Mouse (Mus musculus) frontal cortex, postnatal 25 days (tissue): Measurements from ENCODE around the gene Ttc9c.
"Not testable (repeated sequence)": the region's sequence is repeated elsewhere in the genome, so short reads cannot be mapped to it uniquely, and the experiment has no call there.

Source experiments
- DNase-seq, 2 experiments: peaks; one replicate each; pipeline ENCODE4 v3.0.0; 2022; ENCODE audit warnings: low spot score in 2 of 2

Gene Ttc9c

GRCm38 (mm10) chr19:8818801-8819595 lies at the start of gene Ttc9c:
TSS of gene Ttc9c (minus strand) at chr19:8819333.
- DNase-seq = peak; percentile 91 to 95

GRCm38 (mm10) chr19:8864265-8864664 lies 45.1 kb upstream of the Ttc9c start:
- no peak for DNase-seq

- DNase-seq = no peak
Measured at GRCm38 (mm10) chr19:8859018-8859417, 39.9 kb upstream of the Ttc9c start.

- no peak for DNase-seq
Measured at GRCm38 (mm10) chr19:8857689-8858088, 38.6 kb upstream of the Ttc9c start.

- DNase-seq = no peak
Measured at GRCm38 (mm10) chr19:8853117-8853516, 34.0 kb upstream of the Ttc9c start.

GRCm38 (mm10) chr19:8852236-8852928 lies 33.2 kb upstream of the Ttc9c start:
- no peak for DNase-seq

- DNase-seq = no peak
Measured at GRCm38 (mm10) chr19:8851639-8852038, 32.5 kb upstream of the Ttc9c start.

GRCm38 (mm10) chr19:8850402-8850901 lies 31.3 kb upstream of the Ttc9c start, which contains the start of gene Lrrn4cl:
TSS of gene Lrrn4cl (plus strand) at chr19:8850768.
- DNase-seq = no peak

- DNase-seq = no peak
Measured at GRCm38 (mm10) chr19:8848356-8848755, 29.2 kb upstream of the Ttc9c start.

- peak; percentile 68 to 81 for DNase-seq
Measured at GRCm38 (mm10) chr19:8844371-8845129, 25.4 kb upstream of the Ttc9c start.

GRCm38 (mm10) chr19:8842961-8843360 lies 23.8 kb upstream of the Ttc9c start:
- DNase-seq = no peak

- DNase-seq = no peak
Measured at GRCm38 (mm10) chr19:8841012-8841411, 21.9 kb upstream of the Ttc9c start.

- no peak for DNase-seq
Measured at GRCm38 (mm10) chr19:8839908-8840791, 21.0 kb upstream of the Ttc9c start.

GRCm38 (mm10) chr19:8839103-8839907 lies 20.2 kb upstream of the Ttc9c start, which contains the start of gene Gng3:
TSS of gene Gng3 (minus strand) at chr19:8839194.
- DNase-seq = peak; percentile 81 to 82

- no peak for DNase-seq
Measured at GRCm38 (mm10) chr19:8838041-8838730, 19.1 kb upstream of the Ttc9c start.

- peak; percentile 82 to 84 for DNase-seq
Measured at GRCm38 (mm10) chr19:8837251-8837791, 18.2 kb upstream of the Ttc9c start, which contains the start of gene Bscl2. TSS of gene Bscl2 (plus strand) at chr19:8837467.

GRCm38 (mm10) chr19:8836327-8836726 lies 17.2 kb upstream of the Ttc9c start:
- DNase-seq = not testable (repeated sequence)

- DNase-seq = no peak
Measured at GRCm38 (mm10) chr19:8832971-8833370, 13.8 kb upstream of the Ttc9c start.

- no peak for DNase-seq
Measured at GRCm38 (mm10) chr19:8831262-8831661, 12.1 kb upstream of the Ttc9c start.
